Mouse (Mus musculus): ENCODE measurements at regions not wholly inside any gene's neighbourhood (a gene's known extent, or its start where the extent isn't known, plus 50 kb on each side); places are given as distances from the start of the nearest gene placed in this dataset.

DNA sequence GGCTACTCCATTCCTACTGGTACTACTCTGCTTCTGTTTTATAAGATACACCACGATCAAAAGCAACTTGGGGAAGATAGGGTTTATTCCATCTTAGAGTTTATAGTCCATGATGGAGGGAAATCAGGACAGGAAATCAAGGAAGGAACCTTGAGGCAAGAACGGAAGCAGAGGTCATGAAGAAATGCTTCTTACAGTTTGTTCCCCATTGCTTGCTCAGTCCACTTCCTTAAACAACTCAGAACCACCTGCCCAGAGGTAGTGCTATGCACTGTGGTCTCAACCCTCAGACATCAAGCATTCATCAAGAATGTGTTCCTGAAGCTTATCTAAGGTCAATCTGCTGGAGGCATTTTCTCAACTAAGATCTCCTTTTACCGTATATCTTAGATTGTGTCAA lies 189.8 kb downstream of the Lmo4 start:
- ATAC-seq (no peak), DNase-seq (ENCODE audit: low read depth, low spot score) (no peak)
- CTCF ChIA-PET: no interaction called here
- in situ Hi-C loops (cut with MboI; ENCODE audit: low pct_unique_long_range_greater_than_20kb): no loop called here
- POLR2A ChIA-PET: no interaction called here
- H3K27me3 ChIP-seq: no peaks in the 10 kb centered on the region
- TF ChIP-seq CTCF (IDR thresholded peaks at IDR 0.05): no peak

GRCm38 (mm10) chr3:144013481-144014125 lies 191.4 kb downstream of the Lmo4 start:
- in situ Hi-C loops (cut with MboI; ENCODE audit: low pct_unique_long_range_greater_than_20kb): no loop called here
- POLR2A ChIA-PET: interaction anchor here (0.6 kb wide), 1 partner anchor 1633 kb away, joined by 3 read pairs; no protein-coding TSS in a partner anchor
- DNase-seq (ENCODE audit: low read depth, low spot score) (no peak), ATAC-seq (no peak)
- H3K27me3 ChIP-seq: no peaks in the 10 kb centered on the region
- CTCF ChIA-PET: interaction anchor here (0.6 to 1.7 kb wide), 9 partner anchors 11 to 493 kb away, joined by 3 to 6 read pairs (median 3); no protein-coding TSS in a partner anchor
- TF ChIP-seq CTCF (IDR thresholded peaks at IDR 0.05): no peak

GRCm38 (mm10) chr3:144012820-144013219 lies 192.2 kb downstream of the Lmo4 start:
- in situ Hi-C loops (cut with MboI; ENCODE audit: low pct_unique_long_range_greater_than_20kb): no loop called here
- CTCF ChIA-PET: interaction anchor here (0.6 to 1.4 kb wide), 8 partner anchors 9 to 90 kb away, joined by 3 to 6 read pairs (median 3); no protein-coding TSS in a partner anchor
- H3K27me3 ChIP-seq: no peaks in the 10 kb centered on the region
- TF ChIP-seq CTCF (IDR thresholded peaks at IDR 0.05): no peak
- DNase-seq (ENCODE audit: low read depth, low spot score) (no peak), ATAC-seq (no peak)
- POLR2A ChIA-PET: no interaction called here

GRCm38 (mm10) chr3:144012173-144012572 lies 192.8 kb downstream of the Lmo4 start:
- ChIA-PET CTCF (interaction anchor here (0.7 to 1.4 kb wide), 4 partner anchors 9 to 28 kb away, joined by 3 read pairs; no protein-coding TSS in a partner anchor), POLR2A (no interaction called here)
- no peaks in the 10 kb centered on the region for H3K27me3 ChIP-seq
- ATAC-seq (no peak), DNase-seq (ENCODE audit: low read depth, low spot score) (no peak)
- TF ChIP-seq CTCF (IDR thresholded peaks at IDR 0.05): no peak
- in situ Hi-C loops (cut with MboI; ENCODE audit: low pct_unique_long_range_greater_than_20kb): no loop called here

DNA sequence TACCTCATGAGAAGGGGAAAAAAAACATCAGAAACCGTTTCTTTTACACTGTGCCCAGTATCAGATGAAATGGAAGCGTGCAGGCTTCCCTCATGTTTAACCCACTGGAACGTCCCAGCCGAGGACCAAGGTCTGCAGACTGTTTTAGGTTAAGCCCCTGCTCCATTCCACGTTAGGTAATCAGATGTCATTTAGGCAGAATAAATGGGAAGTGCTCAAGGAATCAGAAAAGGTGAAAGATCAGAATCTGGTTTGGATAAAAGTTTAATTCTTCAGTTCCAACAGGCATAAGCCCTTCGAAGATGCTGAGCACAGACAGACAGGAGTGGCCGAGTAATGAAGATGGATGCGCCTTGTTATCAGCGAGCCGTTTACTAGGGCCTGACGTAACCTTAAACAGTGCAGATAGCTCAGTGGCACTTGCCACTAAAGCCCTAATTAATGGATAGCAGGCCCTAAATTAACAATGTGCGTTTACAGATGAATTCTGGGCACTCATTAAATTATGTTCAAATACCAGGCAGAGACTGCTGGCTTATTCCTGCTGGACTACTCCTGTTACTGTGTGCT lies 193.5 kb downstream of the Lmo4 start:
- no peaks in the 10 kb centered on the region for H3K27me3 ChIP-seq
- ATAC-seq (no peak), DNase-seq (ENCODE audit: low read depth, low spot score) (no peak)
- ChIA-PET CTCF (interaction anchor here (1.0 to 1.4 kb wide), 4 partner anchors 9 to 25 kb away, joined by 3 read pairs; no protein-coding TSS in a partner anchor), POLR2A (interaction anchor here (0.6 to 1.4 kb wide), 2 partner anchors 11 to 355 kb away, joined by 3 to 4 read pairs; no protein-coding TSS in a partner anchor)
- no peak for TF ChIP-seq CTCF (IDR thresholded peaks at IDR 0.05)
- in situ Hi-C loops (cut with MboI; ENCODE audit: low pct_unique_long_range_greater_than_20kb): no loop called here

GRCm38 (mm10) chr3:144010558-144010957 lies 194.5 kb downstream of the Lmo4 start:
- ATAC-seq (no peak), DNase-seq (ENCODE audit: low read depth, low spot score) (no peak)
- H3K27me3 ChIP-seq: no peaks in the 10 kb centered on the region
- POLR2A ChIA-PET: interaction anchor here (1.4 kb wide), 1 partner anchor 10 kb away, joined by 4 read pairs; no protein-coding TSS in a partner anchor
- in situ Hi-C loops (cut with MboI; ENCODE audit: low pct_unique_long_range_greater_than_20kb): no loop called here
- no peak for TF ChIP-seq CTCF (IDR thresholded peaks at IDR 0.05)
- CTCF ChIA-PET: interaction anchor here (1.1 to 1.3 kb wide), 3 partner anchors 8 to 182 kb away, joined by 3 to 4 read pairs (median 3); no protein-coding TSS in a partner anchor

DNA sequence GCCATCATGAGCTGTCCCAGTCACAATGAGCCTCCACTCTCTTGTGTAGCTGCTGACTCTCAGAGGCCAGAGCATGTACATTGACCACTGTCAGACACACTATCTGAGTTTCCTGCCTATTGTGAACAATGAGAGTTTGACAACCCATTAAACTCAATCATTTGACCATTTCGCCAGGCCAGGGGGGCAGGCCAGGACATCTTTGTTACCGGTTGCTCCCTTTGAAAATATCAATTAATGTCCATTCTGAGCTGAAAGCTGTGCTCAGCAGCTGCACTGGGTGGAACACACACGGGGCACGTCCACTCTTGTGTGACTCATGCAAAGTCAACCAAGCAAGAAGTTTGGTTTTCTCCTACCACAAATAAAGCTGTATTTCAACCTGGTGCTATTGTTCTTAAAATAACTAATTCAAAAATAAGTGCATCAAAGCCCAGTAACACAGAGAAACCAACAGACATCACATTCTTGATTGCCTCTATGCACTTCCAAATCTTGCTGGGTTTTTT lies 197.9 kb downstream of the Lmo4 start:
- in situ Hi-C loops (cut with MboI; ENCODE audit: low pct_unique_long_range_greater_than_20kb): no loop called here
- peak; percentile 73 for ATAC-seq

GRCm38 (mm10) chr3:143997909-143998308 lies 207.1 kb downstream of the Lmo4 start:
- DNase-seq (ENCODE audit: low read depth, low spot score): no peak
- H3K27me3 ChIP-seq: no peaks in the 10 kb centered on the region
- in situ Hi-C loops (cut with MboI; ENCODE audit: low pct_unique_long_range_greater_than_20kb): no loop called here
- POLR2A ChIA-PET: no interaction called here
- no peak for ATAC-seq
- CTCF ChIA-PET: interaction anchor here (1.3 kb wide), 1 partner anchor 16 kb away, joined by 3 read pairs; no protein-coding TSS in a partner anchor
- TF ChIP-seq CTCF (IDR thresholded peaks at IDR 0.05): no peak

More for the DNA sequence above, 197.9 kb downstream of the Lmo4 start:
- ChIA-PET POLR2A (interaction anchor here (0.8 kb wide), 1 partner anchor 14 kb away, joined by 3 read pairs; no protein-coding TSS in a partner anchor), CTCF (interaction anchor here (0.9 to 1.4 kb wide), 4 partner anchors 14 to 197 kb away, joined by 3 to 4 read pairs (median 3); no protein-coding TSS in a partner anchor)
- DNase-seq (ENCODE audit: low read depth, low spot score): peak; percentile 62
- no peaks in the 10 kb centered on the region for H3K27me3 ChIP-seq
- TF ChIP-seq CTCF (IDR thresholded peaks at IDR 0.05): no peak

DNA sequence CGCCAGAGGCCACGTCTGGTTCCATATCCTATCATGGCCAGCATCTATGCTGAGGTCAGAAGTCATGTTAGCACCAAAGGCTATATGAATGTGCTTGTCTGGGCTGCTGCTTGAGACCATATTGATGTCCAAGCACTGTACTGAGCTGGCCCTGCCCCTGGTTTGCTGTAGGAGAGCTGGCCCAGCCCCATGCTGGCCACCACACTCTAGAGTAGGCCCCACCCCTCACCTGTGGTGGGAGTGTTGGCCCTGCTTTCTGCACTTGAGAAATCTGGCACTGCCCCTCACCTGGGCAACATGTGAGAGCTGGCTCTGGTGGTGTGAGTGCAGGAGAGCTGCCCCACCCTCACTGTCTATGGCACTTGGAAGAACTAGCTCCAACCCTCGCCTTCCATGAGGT lies 210.0 kb downstream of the Lmo4 start:
- DNase-seq (ENCODE audit: low read depth, low spot score) (no peak), ATAC-seq (no peak)
- in situ Hi-C loops (cut with MboI; ENCODE audit: low pct_unique_long_range_greater_than_20kb): no loop called here
- CTCF ChIA-PET: no interaction called here
- no peaks in the 10 kb centered on the region for H3K27me3 ChIP-seq
- TF ChIP-seq CTCF (IDR thresholded peaks at IDR 0.05): no peak
- POLR2A ChIA-PET: no interaction called here

- in situ Hi-C loops (cut with MboI; ENCODE audit: low pct_unique_long_range_greater_than_20kb): no loop called here
- DNase-seq (ENCODE audit: low read depth, low spot score): no peak
- ChIA-PET CTCF (interaction anchor here (0.9 to 1.0 kb wide), 2 partner anchors 18 to 210 kb away, joined by 3 read pairs; no protein-coding TSS in a partner anchor), POLR2A (no interaction called here)
- no peak for ATAC-seq
- no peak for TF ChIP-seq CTCF (IDR thresholded peaks at IDR 0.05)
- no peaks in the 10 kb centered on the region for H3K27me3 ChIP-seq
Observed at GRCm38 (mm10) chr3:143988991-143989390, 216.0 kb downstream of the Lmo4 start.

DNA sequence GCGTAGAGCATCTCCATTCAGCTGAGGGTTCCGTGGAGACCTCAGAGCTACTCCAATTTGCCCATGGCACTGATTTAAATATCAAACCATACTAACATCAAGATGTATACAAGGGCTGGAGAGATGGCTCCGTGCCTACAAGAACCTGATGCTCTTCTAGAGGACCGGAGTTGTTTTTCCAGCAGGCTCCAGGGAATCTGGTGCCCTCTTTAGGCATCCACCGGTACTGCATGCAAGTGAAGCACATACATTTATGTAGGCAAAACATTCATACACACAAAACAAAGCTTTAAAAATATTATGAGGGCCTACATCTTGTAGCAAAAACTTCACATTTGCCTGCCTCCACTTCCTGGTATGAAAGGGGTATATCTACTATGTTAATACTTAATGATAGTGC lies 217.0 kb downstream of the Lmo4 start:
- peak; percentile 66 for TF ChIP-seq CTCF (IDR thresholded peaks at IDR 0.05)
- ATAC-seq (no peak), DNase-seq (ENCODE audit: low read depth, low spot score) (no peak)

More for the DNA sequence above, 217.0 kb downstream of the Lmo4 start:
- ChIA-PET CTCF (interaction anchor here (0.9 to 1.2 kb wide), 4 partner anchors 9 to 349 kb away, joined by 3 to 4 read pairs (median 3); no protein-coding TSS in a partner anchor), POLR2A (no interaction called here)
- in situ Hi-C loops (cut with MboI; ENCODE audit: low pct_unique_long_range_greater_than_20kb): no loop called here
- no peaks in the 10 kb centered on the region for H3K27me3 ChIP-seq

All from Patski (cell line).